15 mouse cellular contexts compared by ENCODE assay signal in the genomic region with DNA sequence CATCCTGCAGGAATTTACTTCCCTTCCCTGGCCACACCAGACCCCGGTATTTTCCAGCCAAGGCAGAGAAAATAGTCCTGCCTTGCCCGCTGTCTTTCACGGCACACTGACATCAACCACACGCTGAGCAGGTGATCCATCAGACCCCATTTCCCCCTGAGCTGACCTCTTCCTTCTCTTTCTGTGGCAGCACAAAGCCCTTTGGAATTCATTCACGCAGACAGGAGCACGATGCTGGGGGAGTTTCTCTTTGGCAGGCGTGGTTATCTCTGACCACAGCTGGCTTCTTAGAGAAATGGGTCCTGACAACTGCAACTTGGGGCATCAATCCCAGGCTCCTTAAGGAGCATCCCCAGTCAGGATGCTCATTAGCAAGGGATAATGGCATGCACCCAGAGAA.
DNase-seq lines count a peak whose midpoint lies in the region; ATAC-seq lines count a peak whose summit lies in the region.
"Had no signal": no experiment of that assay in that cellular context is flagged by ENCODE, and none has a peak within 500 bp of the region (broad histone marks: within the 10 kb centered on the region; RNA-seq: fewer than 3 reads in every experiment).

No protein-coding gene starts in this region.

- no peak for ATAC-seq in forebrain, embryonic 11.5 days (replicated peaks; ENCODE audit: low FRiP score)
- ATAC-seq in forebrain, embryonic 16.5 days = no peak
- ATAC-seq in hindbrain, embryonic 13.5 days (ENCODE audit: low FRiP score) = no peak
- ATAC-seq in midbrain, embryonic 14.5 days (ENCODE audit: low FRiP score, low TSS enrichment) = no peak
- ATAC-seq: intestine, embryonic 16.5 days had no signal

- H3K27me3 ChIP-seq in forebrain, embryonic 11.5 days (ENCODE audit: control insufficient read depth, insufficient read depth, low read length) = no peaks in the 10 kb centered on the region
- H3K27me3 ChIP-seq in forebrain, embryonic 16.5 days (replicated peaks; ENCODE audit: control insufficient read depth, insufficient read depth, low read length) = no peaks in the 10 kb centered on the region
- H3K27me3 ChIP-seq in hindbrain, embryonic 13.5 days = peaks cover 7% of the 10 kb centered on the region; the same call in 1 of the 2 replicates
- no peaks in the 10 kb centered on the region for H3K27me3 ChIP-seq in midbrain, embryonic 14.5 days (ENCODE audit: control insufficient read depth, insufficient read depth, low read length)

- DNase-seq in forebrain, embryonic 11.5 days (ENCODE audit: low spot score) = no peak
- peak; percentile 40 for DNase-seq in midbrain, embryonic 14.5 days
- peak; percentile 48 for DNase-seq in retina, postnatal 1 day
- no peak for DNase-seq in adrenal gland, postnatal 4 days (ENCODE audit: low spot score in 2 of 2)
- no peak for DNase-seq in ovary, adult 18-20 months (ENCODE audit: low spot score)
- no peak for DNase-seq in kidney, adult 11 months
- DNase-seq: adrenal gland, postnatal 10 days; heart, adult 18-20 months; kidney, postnatal 25 days had no signal

- H3K36me3 ChIP-seq in forebrain, embryonic 11.5 days (ENCODE audit: control insufficient read depth, insufficient read depth, low read length) = no peaks in the 10 kb centered on the region
- no peaks in the 10 kb centered on the region for H3K36me3 ChIP-seq in forebrain, embryonic 16.5 days (ENCODE audit: control insufficient read depth, insufficient read depth)
- H3K36me3 ChIP-seq in hindbrain, embryonic 13.5 days = no peaks in the 10 kb centered on the region
- H3K36me3 ChIP-seq in midbrain, embryonic 14.5 days (ENCODE audit: control insufficient read depth, insufficient read depth, low read length) = no peaks in the 10 kb centered on the region
- H3K36me3 ChIP-seq: limb, embryonic 12.5 days had no signal

- 4% methylated on average over 7 of the region's 7 CpGs for WGBS in forebrain, embryonic 11.5 days
- WGBS in forebrain, embryonic 16.5 days = 3% methylated on average over 7 of the region's 7 CpGs
- WGBS in hindbrain, embryonic 13.5 days = 5% methylated on average over 7 of the region's 7 CpGs
- 4% methylated on average over 7 of the region's 7 CpGs for WGBS in midbrain, embryonic 14.5 days

- H3K27ac ChIP-seq in forebrain, embryonic 11.5 days (ENCODE audit: low read depth, low read length) = no peak overlapping the region
- H3K27ac ChIP-seq in forebrain, embryonic 16.5 days (ENCODE audit: low read length) = no peak overlapping the region
- 0 out of 2 replicates have a peak overlapping the region, but pooled peaks have one; percentile 36 for H3K27ac ChIP-seq in hindbrain, embryonic 13.5 days
- no peak overlapping the region for H3K27ac ChIP-seq in midbrain, embryonic 14.5 days (replicated peaks; ENCODE audit: low read depth, low read length)
- H3K27ac ChIP-seq: limb, embryonic 12.5 days; macrophage had no signal

- no peak overlapping the region for H3K9ac ChIP-seq in forebrain, embryonic 11.5 days (ENCODE audit: low read length)
- no peak overlapping the region for H3K9ac ChIP-seq in forebrain, embryonic 16.5 days (replicated peaks; ENCODE audit: low read depth, low read length)
- 0 out of 2 replicates have a peak overlapping the region, but pooled peaks have one; percentile 19 for H3K9ac ChIP-seq in hindbrain, embryonic 13.5 days
- H3K9ac ChIP-seq in midbrain, embryonic 14.5 days (replicated peaks; ENCODE audit: low read length) = no peak overlapping the region
- H3K9ac ChIP-seq: limb, embryonic 12.5 days had no signal

- 0 out of 2 replicates have a peak overlapping the region, but pooled peaks have one; percentile 31 for H3K4me2 ChIP-seq in forebrain, embryonic 11.5 days (ENCODE audit: low read depth, low read length, severe bottlenecking)
- no peak overlapping the region for H3K4me2 ChIP-seq in forebrain, embryonic 16.5 days (ENCODE audit: low read length)
- H3K4me2 ChIP-seq in hindbrain, embryonic 13.5 days = peak overlapping the region; percentile 40
- H3K4me2 ChIP-seq in midbrain, embryonic 14.5 days (ENCODE audit: low read length) = peak overlapping the region; percentile 33
- H3K4me2 ChIP-seq: limb, embryonic 12.5 days had no signal

- H3K9me3 ChIP-seq in forebrain, embryonic 11.5 days (ENCODE audit: control insufficient read depth, low read length) = no peaks in the 10 kb centered on the region
- H3K9me3 ChIP-seq in forebrain, embryonic 16.5 days (ENCODE audit: control insufficient read depth, low read length) = no peaks in the 10 kb centered on the region
- no peaks in the 10 kb centered on the region for H3K9me3 ChIP-seq in hindbrain, embryonic 13.5 days
- no peaks in the 10 kb centered on the region for H3K9me3 ChIP-seq in midbrain, embryonic 14.5 days (ENCODE audit: control insufficient read depth, low read length)
- H3K9me3 ChIP-seq: limb, embryonic 12.5 days had no signal

- H3K4me1 ChIP-seq in forebrain, embryonic 11.5 days (replicated peaks; ENCODE audit: control insufficient read depth, insufficient read depth, low read length) = peaks cover 5% of the 10 kb centered on the region; the same call in 1 of the 2 replicates
- H3K4me1 ChIP-seq in forebrain, embryonic 16.5 days (replicated peaks; ENCODE audit: control insufficient read depth, insufficient read depth, low read length) = 0 out of 2 replicates have a peak, but pooled peaks cover 3% of the 10 kb centered on the region
- peaks cover 18% of the 10 kb centered on the region for H3K4me1 ChIP-seq in hindbrain, embryonic 13.5 days (replicated peaks)
- 0 out of 2 replicates have a peak, but pooled peaks cover 9% of the 10 kb centered on the region for H3K4me1 ChIP-seq in midbrain, embryonic 14.5 days (ENCODE audit: control insufficient read depth, insufficient read depth, low read length)
- H3K4me1 ChIP-seq: limb, embryonic 12.5 days had no signal

- H3K4me3 ChIP-seq in forebrain, embryonic 11.5 days (ENCODE audit: low read depth, low read length) = no peak overlapping the region
- H3K4me3 ChIP-seq in forebrain, embryonic 16.5 days (replicated peaks; ENCODE audit: low read length) = no peak overlapping the region
- no peak overlapping the region for H3K4me3 ChIP-seq in hindbrain, embryonic 13.5 days
- H3K4me3 ChIP-seq in midbrain, embryonic 14.5 days (replicated peaks; ENCODE audit: low read depth, low read length) = no peak overlapping the region
- H3K4me3 ChIP-seq: erythroblast, embryonic 14.5 days; limb, embryonic 12.5 days had no signal

Comparison
In these comparisons a context has a peak if more than half of its experiments do, and no peak if none do; other contexts are left out.
1. DNase-seq: peak in midbrain, embryonic 14.5 days (single experiment) and retina, postnatal 1 day (single experiment); none in forebrain, embryonic 11.5 days (single experiment), adrenal gland, postnatal 4 days (0 of 2), ovary, adult 18-20 months (single experiment) and kidney, adult 11 months (single experiment).